Mouse (Mus musculus): ENCODE results near the gene Ap2a2. TPM values are rescaled to one million over a fixed set of nuclear protein-coding genes. Genes with fewer than 3 reads are reported as not detected.
A peak's percentile ranks its signal among the peaks of the same experiment; 100 is the strongest.
"Not testable (repeated sequence)": the region's sequence is repeated elsewhere in the genome, so short reads cannot be mapped to it uniquely, and the experiment has no call there.

The Ap2a2 gene
- polyA plus RNA-seq, 1 experiment from 2014 or later: 54.8 TPM

DNA sequence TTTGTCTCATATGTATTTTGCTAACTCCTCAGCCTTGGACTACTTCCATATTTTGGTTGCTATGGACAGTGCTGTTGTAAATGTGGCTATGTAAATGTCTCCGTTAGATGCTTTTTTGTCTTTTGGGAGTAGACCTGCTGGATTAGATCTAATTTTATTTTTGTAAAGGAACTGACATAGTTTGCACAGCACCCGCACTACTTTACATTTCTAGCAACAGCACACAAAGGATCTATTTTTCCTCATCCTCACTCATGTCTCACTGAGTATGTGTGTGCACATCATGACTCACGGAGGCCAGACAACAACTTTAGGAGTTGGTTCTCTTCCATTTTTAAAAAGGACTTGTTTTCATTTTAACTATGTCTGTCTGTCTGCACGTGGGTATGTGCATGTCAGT is 45.7 kb downstream of the Ap2a2 start:
- Histone ChIP-seq H3K4me3 (no peak overlapping the region), H3K9ac (no peak overlapping the region), H3K4me1 (peaks cover 21% of the 10 kb centered on the region), H3K9me3 (no peaks in the 10 kb centered on the region), H3K27me3 (replicated peaks) (no peaks in the 10 kb centered on the region), H3K27ac (replicated peaks) (no peak overlapping the region), H3K4me2 (no peak overlapping the region), H3K36me3 (peaks cover 85% of the 10 kb centered on the region)
- 86% methylated on average over 4 of the region's 4 CpGs for WGBS
- ATAC-seq (ENCODE audit: extremely low read depth, insufficient number of reproducible peaks, low FRiP score, low TSS enrichment): no peak

DNA sequence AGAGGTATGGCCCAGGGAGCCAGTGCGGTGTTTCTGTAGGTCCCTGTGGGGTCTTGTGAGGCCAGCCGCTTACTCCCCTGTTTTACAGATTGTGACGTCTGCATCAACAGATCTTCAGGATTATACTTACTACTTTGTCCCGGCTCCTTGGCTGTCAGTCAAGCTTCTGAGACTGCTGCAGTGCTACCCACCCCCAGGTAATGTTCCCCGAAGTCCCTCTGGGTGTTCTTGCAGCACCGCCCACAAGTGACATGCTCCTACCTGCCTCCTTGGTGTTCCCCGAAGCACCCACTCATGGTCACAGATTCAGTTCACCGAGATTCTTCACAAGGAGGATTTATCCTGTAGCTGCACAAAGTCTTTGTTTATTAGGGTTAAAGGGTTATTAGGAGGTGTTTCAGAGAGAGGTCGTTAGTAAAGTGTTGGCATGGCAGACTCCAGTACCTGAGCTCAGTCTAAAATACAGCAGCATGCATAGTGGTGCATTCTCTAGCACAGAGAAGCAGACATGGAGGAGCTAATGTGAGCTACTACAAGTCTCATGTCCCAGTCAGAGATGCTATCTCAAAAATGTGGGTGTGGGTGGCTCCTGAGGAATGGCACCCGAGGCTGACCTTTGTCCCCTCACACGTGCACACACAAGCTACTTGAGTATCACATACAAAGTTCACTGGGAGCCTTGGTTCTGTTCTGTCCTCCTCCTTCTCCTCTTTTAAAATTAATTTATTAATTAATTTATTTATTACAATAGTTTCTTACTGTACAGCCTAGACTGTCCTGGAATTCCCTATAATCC is 47.9 kb downstream of the Ap2a2 start:
- H3K36me3 ChIP-seq: peaks cover 85% of the 10 kb centered on the region
- no peaks in the 10 kb centered on the region for H3K27me3 ChIP-seq (replicated peaks)
- H3K9ac ChIP-seq: no peak overlapping the region
- H3K4me2 ChIP-seq: no peak overlapping the region
- H3K4me1 ChIP-seq: peaks cover 38% of the 10 kb centered on the region
- H3K4me3 ChIP-seq: no peak overlapping the region
- H3K9me3 ChIP-seq: no peaks in the 10 kb centered on the region
- H3K27ac ChIP-seq (replicated peaks): no peak overlapping the region
- WGBS: 78% methylated on average over 11 of the region's 11 CpGs
- no peak for ATAC-seq (ENCODE audit: extremely low read depth, insufficient number of reproducible peaks, low FRiP score, low TSS enrichment)

DNA sequence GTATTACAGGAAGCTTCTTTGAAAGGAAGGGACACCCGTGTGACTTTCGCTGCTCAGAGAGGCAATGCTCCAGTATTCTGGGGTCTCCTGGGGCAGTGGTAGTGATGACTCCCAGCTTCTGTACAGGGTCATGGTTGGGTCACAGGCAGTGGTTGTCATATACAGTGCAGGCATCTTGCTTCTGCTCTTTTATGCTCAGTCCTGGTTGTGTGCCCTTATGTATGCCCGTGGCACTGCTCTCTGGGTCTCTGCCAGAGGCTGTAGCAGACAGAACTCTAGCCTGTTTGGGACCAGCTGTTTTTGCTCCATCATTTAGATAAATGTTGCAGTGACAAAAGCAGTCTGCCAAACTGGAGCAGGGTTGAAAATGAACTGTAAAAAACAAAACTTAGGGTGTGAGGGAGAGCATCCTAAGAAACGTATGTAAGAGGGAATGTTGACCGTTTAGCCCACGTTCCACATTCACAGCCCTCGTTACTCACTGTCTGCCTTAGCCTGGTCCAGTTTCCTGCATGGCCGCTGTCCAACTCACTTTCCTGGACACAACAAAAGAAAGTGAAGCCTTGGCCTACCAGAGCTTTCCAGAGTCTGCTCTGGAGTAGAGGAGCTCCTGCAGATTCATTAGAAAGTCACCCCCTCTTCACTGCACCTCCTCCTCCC is 49.9 kb downstream of the Ap2a2 start:
- Histone ChIP-seq H3K4me1 (peaks cover 38% of the 10 kb centered on the region), H3K9ac (peak overlapping the region; percentile 34; the same call in 1 of the 2 replicates), H3K36me3 (peaks cover 86% of the 10 kb centered on the region), H3K9me3 (no peaks in the 10 kb centered on the region), H3K27ac (replicated peaks) (peak overlapping the region; percentile 85), H3K4me3 (no peak overlapping the region), H3K27me3 (replicated peaks) (no peaks in the 10 kb centered on the region), H3K4me2 (no peak overlapping the region)
- WGBS: 52% methylated on average over 8 of the region's 8 CpGs
- ATAC-seq (ENCODE audit: extremely low read depth, insufficient number of reproducible peaks, low FRiP score, low TSS enrichment): no peak

DNA sequence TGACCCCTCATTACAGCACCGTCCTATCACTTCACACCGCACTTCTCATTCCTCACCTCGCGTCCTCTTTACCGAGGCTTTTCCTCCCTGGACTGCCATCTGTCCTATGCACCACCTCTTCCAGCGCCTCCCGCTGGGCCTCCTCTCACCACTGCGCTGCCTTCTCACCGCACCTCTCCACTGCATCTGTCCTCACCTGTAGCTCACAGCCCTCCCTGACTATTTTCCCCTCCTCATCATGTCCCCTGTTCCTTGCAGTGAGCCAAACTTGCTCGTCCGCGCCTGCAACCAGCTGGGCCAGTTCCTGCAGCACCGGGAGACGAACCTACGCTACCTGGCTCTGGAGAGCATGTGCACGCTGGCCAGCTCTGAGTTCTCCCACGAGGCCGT is 50.4 kb downstream of the Ap2a2 start:
- peak overlapping the region; percentile 85 for H3K27ac ChIP-seq (replicated peaks)
- no peaks in the 10 kb centered on the region for H3K27me3 ChIP-seq (replicated peaks)
- peak overlapping the region; percentile 34; the same call in 1 of the 2 replicates for H3K9ac ChIP-seq
- H3K4me3 ChIP-seq: no peak overlapping the region
- H3K36me3 ChIP-seq: peaks cover 84% of the 10 kb centered on the region
- peaks cover 38% of the 10 kb centered on the region for H3K4me1 ChIP-seq
- ATAC-seq (ENCODE audit: extremely low read depth, insufficient number of reproducible peaks, low FRiP score, low TSS enrichment): no peak
- H3K9me3 ChIP-seq: no peaks in the 10 kb centered on the region
- WGBS: 64% methylated on average over 18 of the region's 18 CpGs
- H3K4me2 ChIP-seq: no peak overlapping the region

- H3K27me3 ChIP-seq (replicated peaks): no peaks in the 10 kb centered on the region
- no peak for ATAC-seq (ENCODE audit: extremely low read depth, insufficient number of reproducible peaks, low FRiP score, low TSS enrichment)
- 0 out of 2 replicates have a peak overlapping the region, but pooled peaks have one; percentile 34 for H3K9ac ChIP-seq
- peaks cover 38% of the 10 kb centered on the region for H3K4me1 ChIP-seq
- H3K4me2 ChIP-seq: no peak overlapping the region
- H3K4me3 ChIP-seq: no peak overlapping the region
- peaks cover 80% of the 10 kb centered on the region for H3K36me3 ChIP-seq
- H3K27ac ChIP-seq (replicated peaks): peak overlapping the region; percentile 85
- whole genome bisulfite sequencing: 30% methylated on average over 13 of the region's 13 CpGs
- H3K9me3 ChIP-seq: no peaks in the 10 kb centered on the region
These were observed 50.8 kb downstream of the Ap2a2 start for GRCm38 (mm10) chr7:141612791-141613190.

- Histone ChIP-seq H3K4me3 (no peak overlapping the region), H3K4me2 (no peak overlapping the region), H3K9ac (no peak overlapping the region), H3K27ac (replicated peaks) (no peak overlapping the region), H3K27me3 (replicated peaks) (no peaks in the 10 kb centered on the region), H3K9me3 (no peaks in the 10 kb centered on the region), H3K4me1 (peaks cover 38% of the 10 kb centered on the region), H3K36me3 (peaks cover 85% of the 10 kb centered on the region)
- no peak for ATAC-seq (ENCODE audit: extremely low read depth, insufficient number of reproducible peaks, low FRiP score, low TSS enrichment)
- 55% methylated on average over 5 of the region's 5 CpGs for WGBS
These were observed 52.4 kb downstream of the Ap2a2 start for GRCm38 (mm10) chr7:141614329-141614832.

DNA sequence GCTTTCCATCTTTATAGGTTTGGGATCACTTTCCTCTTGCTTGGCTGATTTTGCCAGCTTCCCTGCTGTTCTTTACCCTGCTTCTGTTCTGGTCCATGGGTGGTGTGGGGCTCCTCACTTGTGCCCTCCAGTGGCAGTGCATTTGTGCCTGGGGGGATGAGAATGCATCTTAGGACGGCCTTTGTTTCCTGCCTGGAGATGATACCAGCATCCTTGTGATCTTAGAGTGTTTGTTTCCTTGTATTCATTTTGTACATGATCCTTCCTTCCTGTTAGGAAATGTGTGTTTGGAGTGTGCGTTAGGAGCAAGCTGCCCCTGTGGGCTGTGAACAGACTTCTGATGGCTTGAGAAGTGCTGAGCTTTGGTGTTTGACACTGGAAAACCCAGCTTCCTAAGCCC is 62.2 kb downstream of the Ap2a2 start:
- WGBS: 84% methylated on average over 2 of the region's 2 CpGs
- Histone ChIP-seq H3K36me3 (peaks cover 96% of the 10 kb centered on the region), H3K4me2 (no peak overlapping the region), H3K9me3 (no peaks in the 10 kb centered on the region), H3K4me1 (peaks cover 16% of the 10 kb centered on the region), H3K27me3 (replicated peaks) (no peaks in the 10 kb centered on the region), H3K4me3 (no peak overlapping the region), H3K9ac (no peak overlapping the region), H3K27ac (replicated peaks) (no peak overlapping the region)
- no peak for ATAC-seq (ENCODE audit: extremely low read depth, insufficient number of reproducible peaks, low FRiP score, low TSS enrichment)

GRCm38 (mm10) chr7:141625120-141625810 is 63.3 kb downstream of the Ap2a2 start:
- ATAC-seq (ENCODE audit: extremely low read depth, insufficient number of reproducible peaks, low FRiP score, low TSS enrichment): no peak
- no peak overlapping the region for H3K4me2 ChIP-seq
- peaks cover 11% of the 10 kb centered on the region for H3K4me1 ChIP-seq
- no peak overlapping the region for H3K27ac ChIP-seq (replicated peaks)
- H3K9me3 ChIP-seq: no peaks in the 10 kb centered on the region
- H3K9ac ChIP-seq: no peak overlapping the region
- H3K4me3 ChIP-seq: no peak overlapping the region
- 83% methylated on average over 6 of the region's 6 CpGs for WGBS
- H3K36me3 ChIP-seq: peaks cover 97% of the 10 kb centered on the region
- no peaks in the 10 kb centered on the region for H3K27me3 ChIP-seq (replicated peaks)

DNA sequence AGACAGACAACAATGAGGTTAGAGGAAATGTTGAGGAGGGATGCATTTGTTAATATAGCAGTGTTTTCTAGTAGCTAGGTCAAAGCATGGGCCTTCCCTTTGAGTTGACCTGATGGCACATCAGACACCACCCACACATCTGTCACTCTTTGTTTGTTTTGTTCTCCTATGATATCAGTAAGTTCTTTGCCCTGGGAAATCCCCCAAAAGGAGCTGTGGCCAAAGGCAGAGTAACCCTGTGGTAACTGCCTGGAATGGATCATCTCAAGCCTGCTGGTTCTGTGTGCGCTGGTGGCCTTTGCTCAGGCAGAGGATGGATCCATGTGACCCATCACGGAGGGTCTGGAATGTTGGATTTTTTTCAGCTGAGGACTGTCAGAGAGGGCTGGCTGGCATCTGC is 66.0 kb downstream of the Ap2a2 start:
- Histone ChIP-seq H3K36me3 (peaks cover 97% of the 10 kb centered on the region), H3K4me3 (no peak overlapping the region), H3K27me3 (replicated peaks) (no peaks in the 10 kb centered on the region), H3K9me3 (no peaks in the 10 kb centered on the region), H3K27ac (replicated peaks) (no peak overlapping the region), H3K9ac (no peak overlapping the region), H3K4me1 (no peaks in the 10 kb centered on the region), H3K4me2 (no peak overlapping the region)
- no peak for ATAC-seq (ENCODE audit: extremely low read depth, insufficient number of reproducible peaks, low FRiP score, low TSS enrichment)
- WGBS: 85% methylated on average over 2 of the region's 2 CpGs

- Histone ChIP-seq H3K4me1 (no peaks in the 10 kb centered on the region), H3K4me3 (no peak overlapping the region), H3K36me3 (peaks cover 97% of the 10 kb centered on the region), H3K9me3 (no peaks in the 10 kb centered on the region), H3K4me2 (no peak overlapping the region), H3K9ac (no peak overlapping the region), H3K27ac (replicated peaks) (no peak overlapping the region), H3K27me3 (replicated peaks) (no peaks in the 10 kb centered on the region)
- ATAC-seq (ENCODE audit: extremely low read depth, insufficient number of reproducible peaks, low FRiP score, low TSS enrichment): no peak
- WGBS: 92% methylated on average over 3 of the region's 3 CpGs
These were observed 67.3 kb downstream of the Ap2a2 start for GRCm38 (mm10) chr7:141629241-141629640.

GRCm38 (mm10) chr7:141638077-141638476 is 76.1 kb downstream of the Ap2a2 start:
- H3K27ac ChIP-seq (replicated peaks); H3K4me3 ChIP-seq; H3K4me2 ChIP-seq; H3K4me1 ChIP-seq; H3K9me3 ChIP-seq; H3K9ac ChIP-seq; H3K27me3 ChIP-seq (replicated peaks): not testable (repeated sequence)
- H3K36me3 ChIP-seq: peaks cover 25% of the 10 kb centered on the region
- ATAC-seq (ENCODE audit: extremely low read depth, insufficient number of reproducible peaks, low FRiP score, low TSS enrichment): 0 out of 2 replicates have a peak, but pooled peaks have one; percentile 16
- 89% methylated on average over 1 of the region's 3 CpGs for WGBS

All from heart, embryonic 13.5 days (tissue).